Mouse (Mus musculus) gastrocnemius, adult 8-10 months (tissue): ENCODE data around the gene Rasgef1b. TPM values are rescaled to one million over a fixed set of nuclear protein-coding genes. Genes with fewer than 3 reads are reported as not detected.

Source experiments
- DNase-seq, 2 experiments: peaks; one replicate each; pipeline ENCODE4 v3.0.0; 2022; ENCODE audit warnings: low spot score in 2 of 2
- total RNA-seq, 4 experiments: library from RNA; stranded (reverse); gene quantifications; 2 replicates each; pipeline ENCODE4 v1.2.4; 2022

The Rasgef1b gene
- total RNA-seq, 4 experiments from 2014 or later, result 0.24 to 0.36 (median 0.35) TPM; not detected in 1

GRCm38 (mm10) chr5:99459007-99459406 is 269.9 kb downstream of the Rasgef1b start:
- no peak for DNase-seq

- DNase-seq, result no peak
These were observed 271.6 kb downstream of the Rasgef1b start for GRCm38 (mm10) chr5:99457291-99457690.

GRCm38 (mm10) chr5:99451939-99452338 is 276.9 kb downstream of the Rasgef1b start:
- no peak for DNase-seq

- no peak for DNase-seq
These were observed 277.4 kb downstream of the Rasgef1b start for GRCm38 (mm10) chr5:99451416-99451815.

- DNase-seq, result no peak
These were observed 277.9 kb downstream of the Rasgef1b start for GRCm38 (mm10) chr5:99450994-99451393.

GRCm38 (mm10) chr5:99450463-99450862 is 278.4 kb downstream of the Rasgef1b start:
- DNase-seq, result no peak

- DNase-seq, result no peak
These were observed 281.4 kb downstream of the Rasgef1b start for GRCm38 (mm10) chr5:99447481-99447880.

GRCm38 (mm10) chr5:99445242-99445641 is 283.6 kb downstream of the Rasgef1b start:
- no peak for DNase-seq

- DNase-seq, result no peak
These were observed 284.1 kb downstream of the Rasgef1b start for GRCm38 (mm10) chr5:99444777-99445176.

- no peak for DNase-seq
These were observed 288.8 kb downstream of the Rasgef1b start for GRCm38 (mm10) chr5:99440109-99440508.

- no peak for DNase-seq
These were observed 290.3 kb downstream of the Rasgef1b start for GRCm38 (mm10) chr5:99438526-99438925.

- DNase-seq, result no peak
These were observed 294.6 kb downstream of the Rasgef1b start for GRCm38 (mm10) chr5:99434226-99434625.

- no peak for DNase-seq
These were observed 296.4 kb downstream of the Rasgef1b start for GRCm38 (mm10) chr5:99432471-99432870.

- DNase-seq, result no peak
These were observed 299.6 kb downstream of the Rasgef1b start for GRCm38 (mm10) chr5:99429273-99429672.

- DNase-seq, result no peak
These were observed 300.2 kb downstream of the Rasgef1b start for GRCm38 (mm10) chr5:99428648-99429047.

GRCm38 (mm10) chr5:99423271-99423670 is 305.6 kb downstream of the Rasgef1b start:
- no peak for DNase-seq

GRCm38 (mm10) chr5:99422856-99423255 is 306.0 kb downstream of the Rasgef1b start:
- no peak for DNase-seq

GRCm38 (mm10) chr5:99422092-99422491 is 306.8 kb downstream of the Rasgef1b start:
- no peak for DNase-seq

GRCm38 (mm10) chr5:99419872-99420271 is 309.0 kb downstream of the Rasgef1b start:
- no peak for DNase-seq

GRCm38 (mm10) chr5:99416902-99417301 is 312.0 kb downstream of the Rasgef1b start:
- DNase-seq, result no peak

GRCm38 (mm10) chr5:99415676-99416075 is 313.2 kb downstream of the Rasgef1b start:
- DNase-seq, result no peak

GRCm38 (mm10) chr5:99415049-99415448 is 313.8 kb downstream of the Rasgef1b start:
- no peak for DNase-seq

GRCm38 (mm10) chr5:99414293-99414692 is 314.6 kb downstream of the Rasgef1b start:
- DNase-seq, result no peak

- DNase-seq, result no peak
These were observed 315.0 kb downstream of the Rasgef1b start for GRCm38 (mm10) chr5:99413851-99414250.
